Mouse (Mus musculus) kidney, adult 18-20 months (tissue): ENCODE measurements at regions not wholly inside any gene's neighbourhood (a gene's known extent, or its start where the extent isn't known, plus 50 kb on each side); places are given as distances from the start of the nearest gene placed in this dataset.
A peak's percentile ranks its signal among the peaks of the same experiment; 100 is the strongest.

Source experiments
- DNase-seq: peaks from one replicate; pipeline ENCODE4 v3.0.0; 2021

- DNase-seq, result no peak
Observed at GRCm38 (mm10) chr9:120628794-120629560, 57.7 kb downstream of the Rpl14 start.

GRCm38 (mm10) chr9:120629609-120630008 lies 58.4 kb downstream of the Rpl14 start:
- DNase-seq, result no peak

DNA sequence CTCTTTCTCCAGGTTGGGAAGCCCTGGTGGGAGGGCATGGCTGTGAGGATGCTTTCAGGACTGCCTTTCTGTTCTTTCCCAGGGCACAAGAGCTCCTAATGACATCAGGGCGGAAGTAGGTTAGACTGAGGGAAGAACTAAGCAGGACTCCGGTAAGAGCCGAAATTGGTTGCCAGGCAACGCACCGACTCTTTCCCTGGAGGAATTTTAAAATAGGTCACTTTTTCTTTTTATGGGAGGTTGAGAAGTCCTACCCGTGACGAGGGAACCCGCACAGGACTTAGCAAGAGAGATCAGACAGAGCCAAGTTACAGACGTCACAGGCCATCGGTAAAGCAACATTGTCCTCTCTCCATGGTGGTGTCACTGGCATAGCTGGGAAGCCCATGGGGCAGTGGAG lies 61.6 kb downstream of the Rpl14 start:
- no peak for DNase-seq

GRCm38 (mm10) chr9:120642656-120643055 lies 71.4 kb downstream of the Rpl14 start:
- DNase-seq, result no peak

GRCm38 (mm10) chr9:120643371-120643770 lies 72.1 kb downstream of the Rpl14 start:
- DNase-seq, result no peak

- no peak for DNase-seq
Observed at GRCm38 (mm10) chr9:120645776-120646175, 74.5 kb downstream of the Rpl14 start.

- no peak for DNase-seq
Observed at GRCm38 (mm10) chr9:120646806-120647667, 75.8 kb downstream of the Rpl14 start.

GRCm38 (mm10) chr9:120647668-120647955 lies 76.4 kb downstream of the Rpl14 start:
- DNase-seq, result no peak

- no peak for DNase-seq
Observed at GRCm38 (mm10) chr9:120652733-120653132, 81.5 kb downstream of the Rpl14 start.

- DNase-seq, result no peak
Observed at GRCm38 (mm10) chr9:120653170-120653569, 81.9 kb downstream of the Rpl14 start.

DNA sequence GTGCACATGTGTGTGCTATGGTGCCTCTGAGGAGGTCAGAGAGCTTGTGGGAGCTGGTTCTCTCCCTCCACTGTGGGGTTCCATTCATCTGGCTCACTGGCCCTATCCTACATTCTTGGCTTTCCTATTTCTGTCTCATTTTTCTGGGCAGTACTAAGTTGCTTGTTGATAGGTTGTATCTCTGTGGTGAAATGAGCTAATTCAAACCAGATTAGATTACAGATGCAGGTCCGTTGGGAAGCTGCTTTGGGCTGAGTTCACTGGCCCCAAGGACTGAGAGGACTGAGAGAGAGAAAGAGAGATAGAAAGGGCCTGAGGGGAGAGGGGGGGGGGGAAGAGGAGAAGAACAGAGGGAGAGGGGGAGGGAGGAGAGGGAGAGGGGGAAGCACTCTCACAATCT lies 83.5 kb downstream of the Rpl14 start:
- DNase-seq, result no peak

GRCm38 (mm10) chr9:120656976-120657375 lies 85.7 kb downstream of the Rpl14 start:
- peak; percentile 29 for DNase-seq

GRCm38 (mm10) chr9:120657786-120658185 lies 86.5 kb downstream of the Rpl14 start:
- DNase-seq, result no peak

- DNase-seq, result no peak
Observed at GRCm38 (mm10) chr9:120658576-120658975, 87.3 kb downstream of the Rpl14 start.

- DNase-seq, result no peak
Observed at GRCm38 (mm10) chr9:120661226-120661625, 90.0 kb downstream of the Rpl14 start.

- no peak for DNase-seq
Observed at GRCm38 (mm10) chr9:120661641-120662227, 90.5 kb downstream of the Rpl14 start.

DNA sequence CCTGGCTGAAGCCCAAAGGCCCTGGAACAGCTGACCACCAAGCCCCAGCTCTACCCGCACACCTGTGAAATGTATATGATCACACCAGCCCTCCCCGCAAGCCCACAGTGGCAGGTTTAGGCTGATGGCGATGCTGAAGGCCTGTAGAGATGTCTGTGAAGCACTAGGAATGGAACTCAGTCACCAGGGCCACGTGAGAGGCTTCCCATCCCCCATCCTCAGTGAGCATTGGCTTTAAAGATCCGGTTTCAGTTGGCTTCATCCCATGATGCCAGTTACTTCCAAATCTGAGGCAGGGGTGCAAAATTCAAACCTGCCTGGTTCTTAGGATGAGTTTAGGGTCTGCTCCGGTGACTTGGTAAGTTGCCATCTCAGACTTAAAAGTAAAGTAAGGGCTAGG lies 91.9 kb downstream of the Rpl14 start:
- no peak for DNase-seq

DNA sequence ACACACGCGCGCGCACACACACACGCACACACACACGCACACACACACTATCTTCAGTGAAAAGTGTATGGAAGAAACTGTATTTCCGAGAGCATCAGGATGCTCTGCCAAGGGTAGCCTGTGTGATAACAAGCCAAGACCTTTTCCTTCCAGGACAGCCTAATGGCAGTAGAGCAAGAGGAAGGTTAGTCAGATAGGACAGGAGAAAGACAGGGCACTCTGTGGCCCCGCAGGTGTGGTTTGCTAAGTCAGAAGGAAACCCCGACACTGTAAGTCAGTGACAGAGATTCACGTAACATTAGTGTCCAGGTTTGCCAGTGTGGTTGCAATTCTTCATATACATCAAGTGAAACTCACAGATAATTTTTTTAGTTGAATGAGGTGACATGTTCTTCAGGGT lies 92.8 kb downstream of the Rpl14 start:
- no peak for DNase-seq

DNA sequence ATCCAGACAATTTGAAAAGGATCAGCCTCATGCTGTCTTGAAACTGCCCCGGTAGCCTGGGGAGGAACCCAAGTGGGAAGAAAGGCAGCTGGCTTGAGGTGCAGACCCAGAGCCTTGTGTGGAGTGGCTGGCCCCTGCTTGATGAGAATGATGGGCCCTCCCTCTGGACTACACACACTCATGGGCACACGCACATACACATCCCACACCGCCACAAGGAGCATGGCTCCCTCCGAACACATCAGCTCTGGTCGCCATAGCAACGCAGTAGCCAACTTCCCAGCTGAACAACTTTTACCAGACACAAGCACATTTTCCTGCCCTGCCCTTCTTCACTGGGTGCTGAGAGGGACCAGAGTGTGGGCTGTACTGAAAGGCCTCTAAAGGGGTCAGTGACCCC lies 101.2 kb downstream of the Rpl14 start:
- DNase-seq, result no peak

DNA sequence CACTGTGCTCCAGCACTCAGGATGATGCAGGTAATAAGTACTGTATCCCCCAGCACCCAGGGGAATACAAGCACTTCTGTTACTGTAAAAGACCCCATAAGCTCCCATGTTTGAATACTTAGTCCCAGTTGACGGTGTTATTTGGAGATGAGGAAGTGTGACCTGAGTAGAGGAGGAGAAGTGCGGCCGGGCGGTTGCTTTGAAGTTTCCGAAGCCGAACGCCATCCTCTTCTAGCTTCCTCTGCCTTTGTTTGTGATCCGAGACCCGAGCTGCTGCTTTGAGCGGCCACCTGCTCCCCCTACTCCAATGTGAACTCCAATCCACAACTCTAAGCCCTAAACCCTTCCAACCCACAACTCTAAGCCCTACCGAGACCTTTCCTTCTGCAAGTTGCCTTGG lies 103.6 kb downstream of the Rpl14 start:
- no peak for DNase-seq

- DNase-seq, result peak; percentile 30
Observed at GRCm38 (mm10) chr9:120675371-120676150, 104.3 kb downstream of the Rpl14 start.

DNA sequence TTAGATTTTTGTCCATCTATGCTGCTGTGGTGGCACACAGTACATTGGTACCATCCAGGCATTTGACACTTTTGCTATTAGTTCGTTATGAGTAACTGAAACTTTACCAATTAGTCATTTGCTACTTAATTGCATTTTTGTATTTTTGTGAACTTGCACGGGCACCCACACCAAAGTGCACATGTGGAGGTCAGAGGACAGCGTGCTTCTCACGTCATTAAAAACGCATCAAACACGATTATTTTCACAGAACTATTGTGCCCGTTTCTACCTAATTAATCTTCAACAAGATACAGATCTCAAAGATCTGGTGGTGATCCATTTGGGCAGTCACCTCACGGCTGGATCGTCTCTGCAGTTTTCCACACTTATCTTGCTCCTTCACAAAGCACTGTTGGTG lies 105.1 kb downstream of the Rpl14 start:
- DNase-seq, result no peak

- peak; percentile 50 for DNase-seq
Observed at GRCm38 (mm10) chr9:120676771-120677170, 105.5 kb downstream of the Rpl14 start.
